Mouse (Mus musculus): ENCODE data around the gene Prss35.

Prss35 gene

DNA sequence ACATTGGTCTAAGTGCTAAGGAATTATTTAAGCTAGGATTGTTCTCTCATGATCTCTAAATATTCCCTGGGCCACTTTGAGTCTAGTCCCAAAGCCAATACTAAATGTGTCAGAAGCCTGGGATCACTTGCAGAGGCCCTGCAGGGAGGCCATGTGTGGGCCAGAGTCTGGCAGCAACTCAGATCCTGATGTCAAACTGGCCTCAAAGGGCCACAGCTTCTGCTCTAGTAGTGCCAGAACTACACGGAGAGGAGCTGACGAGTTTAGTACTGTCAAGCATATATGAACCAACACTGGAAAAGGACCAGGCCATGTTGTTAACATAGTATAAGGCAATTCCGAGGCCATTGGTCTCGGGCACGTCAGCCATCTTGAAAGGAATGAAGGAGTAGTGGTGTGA, 54.7 kb downstream of the Prss35 start:
- no peak for DNase-seq (ENCODE audit: extremely low spot score, low spot score)

DNA sequence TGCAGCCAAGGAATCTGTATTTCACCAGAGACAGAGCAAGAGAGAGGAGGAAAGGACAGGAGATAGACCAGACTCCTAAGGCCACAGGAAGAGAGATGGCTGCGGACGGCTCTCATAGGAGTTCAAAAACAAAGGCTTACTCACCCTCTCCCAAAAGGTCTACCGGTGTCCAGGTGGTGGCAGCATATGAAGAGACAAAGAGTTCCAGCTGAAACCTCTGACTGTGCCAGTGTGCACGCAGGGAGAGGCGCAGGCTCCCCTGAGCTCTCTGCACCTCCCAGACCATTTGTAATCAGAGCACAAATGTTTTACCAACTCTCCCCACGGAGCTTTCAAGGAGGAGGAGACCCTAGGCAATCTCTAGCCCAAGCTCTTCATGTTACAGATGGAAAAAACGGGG, 55.2 kb downstream of the Prss35 start:
- no peak for DNase-seq (ENCODE audit: extremely low spot score, low spot score)

DNA sequence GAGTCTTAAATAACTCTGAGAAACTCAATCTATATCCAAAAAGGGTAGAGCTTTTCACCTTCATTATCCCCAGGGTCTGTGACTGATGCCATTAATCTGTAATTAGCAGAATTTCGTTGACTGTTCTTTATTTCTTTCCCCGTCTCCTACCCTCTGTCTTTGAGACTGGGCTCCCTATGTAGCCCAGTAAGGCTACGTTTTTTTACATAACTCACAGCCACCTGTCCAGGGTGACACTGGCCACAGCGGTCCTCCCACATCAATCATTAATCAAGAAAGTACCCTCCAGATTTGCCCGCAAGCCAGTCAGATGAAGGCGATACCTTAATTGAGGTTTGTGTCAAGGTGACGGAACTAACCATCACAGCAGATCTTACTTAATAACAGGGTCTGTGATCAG, 55.6 kb downstream of the Prss35 start:
- DNase-seq (ENCODE audit: extremely low spot score, low spot score) = no peak

DNA sequence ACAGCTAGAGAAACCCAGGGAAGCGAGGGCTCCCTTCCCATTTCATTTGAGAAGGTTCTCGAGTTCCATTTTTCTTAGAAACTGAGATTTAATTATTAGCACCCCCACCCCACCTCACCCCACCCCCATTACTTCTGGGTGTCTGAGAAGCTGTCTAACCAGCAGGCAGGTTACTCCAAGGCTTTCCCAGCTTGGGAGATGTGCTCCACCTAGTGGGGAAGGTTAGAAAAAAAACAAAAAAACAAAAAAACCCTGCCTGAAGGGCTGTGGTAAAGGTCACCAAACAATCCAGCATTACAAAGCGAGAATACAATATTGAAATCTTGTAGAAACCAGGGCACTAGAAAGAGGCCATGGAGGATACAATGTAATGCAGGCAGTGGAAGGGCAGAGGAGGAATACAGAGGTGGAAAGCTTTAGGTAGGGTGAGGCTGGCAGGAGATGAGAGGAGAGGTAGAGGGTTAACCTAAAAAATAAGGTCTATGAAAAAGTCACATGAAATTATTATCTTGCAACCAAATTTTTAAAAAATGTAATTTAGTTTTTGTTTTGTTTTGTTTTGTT, 57.2 kb downstream of the Prss35 start:
- peak; percentile 21 for DNase-seq (ENCODE audit: extremely low spot score, low spot score)

Data from neural tube, embryonic 10.5 days (tissue).